Mouse (Mus musculus) embryonic facial prominence, embryonic 11.5 days (tissue): ENCODE data around the gene Wnt8b. TPM values are rescaled to one million over a fixed set of nuclear protein-coding genes. Genes with fewer than 3 reads are reported as not detected.
"Not testable (repeated sequence)": the region's sequence is repeated elsewhere in the genome, so short reads cannot be mapped to it uniquely, and the experiment has no call there.

Experiments
- ATAC-seq: fragments of 200-750 bp; cut with Nextera tagmentation; replicated peaks from 2 replicates; pipeline ENCODE4 v1.8.0; 2017; ENCODE audit warnings: low read depth; ENCODE audit not compliant: insufficient number of reproducible peaks, low FRiP score, low TSS enrichment
- DNase-seq: peaks from one replicate; pipeline ENCODE4 v3.0.0-alpha.2; 2015; ENCODE audit warnings: low spot score
- H3K27ac ChIP-seq: fragments of 300-500 bp; sonication (generic); replicated peaks from 2 replicates; pipeline ENCODE4 v1.5.1; 2014; ENCODE audit warnings: mild to moderate bottlenecking, low read depth, low read length, control low read depth
- H3K27me3 ChIP-seq: fragments of 300-500 bp; sonication (generic); 2 replicates; pipeline ENCODE4 v1.6.1; 2014; ENCODE audit warnings: mild to moderate bottlenecking, low read length, moderate library complexity, mixed read lengths; ENCODE audit not compliant: control insufficient read depth, insufficient read depth
- H3K36me3 ChIP-seq: fragments of 300-500 bp; sonication (generic); replicated peaks from 2 replicates; pipeline ENCODE4 v1.6.1; 2014; ENCODE audit warnings: low read depth, mild to moderate bottlenecking, low read length, moderate library complexity, mixed read lengths; ENCODE audit not compliant: control insufficient read depth, insufficient read depth
- H3K4me1 ChIP-seq: fragments of 300-500 bp; sonication (generic); 2 replicates; pipeline ENCODE4 v1.6.1; 2014; ENCODE audit warnings: low read length, mixed read lengths; ENCODE audit not compliant: control insufficient read depth, insufficient read depth
- H3K4me2 ChIP-seq: fragments of 300-500 bp; sonication (generic); 2 replicates; pipeline ENCODE4 v1.6.1; 2014; ENCODE audit warnings: low read depth, mild to moderate bottlenecking, control low read depth, low read length, moderate library complexity
- H3K4me3 ChIP-seq: fragments of 300-500 bp; sonication (generic); 2 replicates; pipeline ENCODE4 v1.5.1; 2014; ENCODE audit warnings: low read depth, low read length, control low read depth
- H3K9ac ChIP-seq: fragments of 300-500 bp; sonication (generic); replicated peaks from 2 replicates; pipeline ENCODE4 v1.6.1; 2014; ENCODE audit warnings: mild to moderate bottlenecking, control low read depth, low read length
- H3K9me3 ChIP-seq: fragments of 300-500 bp; sonication (generic); replicated peaks from 2 replicates; pipeline ENCODE4 v1.6.1; 2016; ENCODE audit warnings: mild to moderate bottlenecking, low read length, inconsistent platforms, mixed read lengths; ENCODE audit not compliant: control insufficient read depth
- WGBS: fragments of 180-500 bp; shearing (Covaris S2); extraction: QIAGEN DNeasy Blood & Tissue Kit; methylation state at CpG from one replicate; pipeline ENCODE4 v1.1.7; 2014; 5-methylcytosine and 5-hydroxymethylcytosine counted together
- polyA plus RNA-seq: library from polyadenylated mRNA; unstranded; fragments of >200 nt; fragmentation: Nextera tagmentation; extraction: Ambion mirVana; gene quantifications from 2 replicates; pipeline ENCODE4 v1.2.1, GENCODE M21; 2014

Gene Wnt8b
- polyA plus RNA-seq, 1 experiment from 2014 or later: 0.06 TPM

GRCm38 (mm10) chr19:44461500-44461899, 31.8 kb upstream of the Wnt8b start:
- Histone ChIP-seq H3K4me2 (no peak overlapping the region), H3K4me1 (no peaks in the 10 kb centered on the region), H3K27me3 (no peaks in the 10 kb centered on the region), H3K9ac (no peak overlapping the region), H3K27ac (no peak overlapping the region), H3K4me3 (no peak overlapping the region), H3K36me3 (no peaks in the 10 kb centered on the region), H3K9me3 (no peaks in the 10 kb centered on the region)
- 57% methylated on average over 4 of the region's 4 CpGs for WGBS
- DNase-seq (no peak), ATAC-seq (no peak)

DNA sequence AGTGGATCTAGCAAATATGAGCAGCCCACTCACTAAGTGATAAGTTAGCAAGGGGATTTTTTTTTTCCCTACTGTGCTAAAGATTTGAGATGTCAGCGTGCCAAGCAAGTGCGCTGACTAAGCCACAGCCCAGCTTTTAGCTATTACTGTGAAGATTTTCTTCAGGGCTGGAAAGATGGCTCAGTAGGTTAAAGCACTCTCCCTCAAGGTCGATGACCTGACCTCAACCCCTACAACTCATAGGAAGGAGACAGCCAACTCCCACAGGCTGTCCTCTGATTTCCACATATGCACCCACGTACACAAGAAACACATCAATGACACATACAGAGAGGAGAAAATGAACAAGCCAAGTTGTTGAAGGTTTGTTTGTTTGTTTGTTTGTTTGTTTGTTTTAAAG, 31.1 kb upstream of the Wnt8b start:
- 87% methylated on average over 4 of the region's 4 CpGs for whole genome bisulfite sequencing

GRCm38 (mm10) chr19:44465960-44466525, 27.2 kb upstream of the Wnt8b start:
- H3K4me2 ChIP-seq, H3K4me1 ChIP-seq, H3K9ac ChIP-seq, H3K36me3 ChIP-seq, H3K9me3 ChIP-seq, H3K4me3 ChIP-seq, H3K27me3 ChIP-seq, DNase-seq, H3K27ac ChIP-seq, ATAC-seq: not testable (repeated sequence)
- 66% methylated on average over 14 of the region's 14 CpGs for WGBS

More for the DNA sequence above, 31.1 kb upstream of the Wnt8b start:
- Histone ChIP-seq H3K4me1 (no peaks in the 10 kb centered on the region), H3K27me3 (no peaks in the 10 kb centered on the region), H3K9me3 (no peaks in the 10 kb centered on the region), H3K4me2 (no peak overlapping the region), H3K27ac (no peak overlapping the region), H3K4me3 (no peak overlapping the region), H3K36me3 (no peaks in the 10 kb centered on the region), H3K9ac (no peak overlapping the region)
- ATAC-seq (no peak), DNase-seq (no peak)

GRCm38 (mm10) chr19:44474158-44474557, 19.1 kb upstream of the Wnt8b start:
- Histone ChIP-seq H3K9ac (no peak overlapping the region), H3K4me2 (no peak overlapping the region), H3K4me1 (no peaks in the 10 kb centered on the region), H3K9me3 (no peaks in the 10 kb centered on the region), H3K36me3 (no peaks in the 10 kb centered on the region), H3K27ac (no peak overlapping the region), H3K4me3 (no peak overlapping the region), H3K27me3 (no peaks in the 10 kb centered on the region)
- 2% methylated on average over 10 of the region's 10 CpGs for WGBS
- ATAC-seq (no peak), DNase-seq (peak; percentile 83)

DNA sequence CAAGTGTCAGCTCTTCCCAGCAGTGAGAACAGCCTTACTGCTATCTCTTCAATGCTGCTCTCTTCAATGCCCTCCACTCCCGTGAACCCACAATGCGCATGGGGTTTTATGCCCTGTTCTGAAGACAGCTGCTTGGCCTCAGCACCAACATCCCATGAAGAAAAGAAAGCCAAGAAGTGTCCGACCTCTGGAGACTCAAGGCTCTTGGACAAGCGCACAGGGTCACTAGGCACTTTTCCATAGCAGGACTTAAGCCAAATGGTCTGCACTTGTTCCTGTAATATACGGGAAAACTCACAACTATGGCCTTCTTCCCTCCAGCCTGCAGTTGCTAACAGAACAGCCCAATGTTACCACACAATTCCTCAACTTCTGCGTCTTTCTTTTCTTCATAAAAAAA, 18.0 kb upstream of the Wnt8b start:
- no peaks in the 10 kb centered on the region for H3K4me1 ChIP-seq
- no peak overlapping the region for H3K27ac ChIP-seq
- no peaks in the 10 kb centered on the region for H3K36me3 ChIP-seq
- WGBS: 84% methylated on average over 6 of the region's 6 CpGs
- no peak for DNase-seq
- no peak overlapping the region for H3K9ac ChIP-seq
- ATAC-seq: no peak
- H3K4me2 ChIP-seq: no peak overlapping the region
- no peaks in the 10 kb centered on the region for H3K27me3 ChIP-seq
- H3K4me3 ChIP-seq: no peak overlapping the region
- no peaks in the 10 kb centered on the region for H3K9me3 ChIP-seq

DNA sequence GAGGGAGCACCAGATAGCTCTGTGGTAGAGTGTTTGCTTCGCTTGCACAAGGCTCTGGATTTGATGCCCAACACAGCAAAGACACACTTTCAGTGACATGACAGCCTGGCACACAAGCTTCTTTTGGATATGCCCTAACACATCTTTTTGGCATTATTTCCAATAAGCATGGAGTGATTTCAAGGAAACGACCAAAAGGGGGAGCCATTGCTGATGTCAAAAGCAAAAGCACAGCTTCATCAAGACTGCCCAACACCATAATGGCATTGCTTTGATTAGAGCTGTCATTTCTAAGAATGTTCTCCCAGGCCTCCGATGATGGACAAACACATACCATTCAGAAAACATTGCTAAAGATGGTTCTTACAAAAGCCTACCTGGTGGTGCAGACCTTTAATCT, 16.7 kb upstream of the Wnt8b start:
- no peaks in the 10 kb centered on the region for H3K27me3 ChIP-seq
- H3K4me1 ChIP-seq: no peaks in the 10 kb centered on the region
- no peak overlapping the region for H3K4me2 ChIP-seq
- H3K9ac ChIP-seq: no peak overlapping the region
- H3K4me3 ChIP-seq: no peak overlapping the region
- 54% methylated on average over 3 of the region's 3 CpGs for WGBS
- ATAC-seq (no peak), DNase-seq (no peak)
- no peaks in the 10 kb centered on the region for H3K36me3 ChIP-seq
- H3K9me3 ChIP-seq: no peaks in the 10 kb centered on the region
- no peak overlapping the region for H3K27ac ChIP-seq

DNA sequence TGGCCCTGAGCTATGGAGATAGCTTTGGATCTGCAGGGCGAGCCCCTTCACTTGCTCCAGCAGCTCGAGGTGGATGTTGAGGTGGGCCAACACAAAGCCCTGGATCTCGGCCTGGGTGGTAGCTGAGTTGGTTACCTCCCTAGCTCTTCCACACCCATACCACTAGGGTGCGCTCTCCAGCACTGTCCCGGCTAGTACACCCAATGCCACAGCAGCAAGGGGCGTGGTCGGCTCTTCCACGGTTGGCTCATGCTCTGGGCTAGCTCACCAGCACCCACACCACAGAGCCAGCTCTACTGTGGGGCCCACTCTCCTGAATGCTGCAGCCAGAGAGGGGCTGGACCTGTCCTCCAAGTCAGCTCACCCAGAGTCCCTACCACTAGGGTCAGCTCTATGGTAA, 6.0 kb upstream of the Wnt8b start:
- H3K36me3 ChIP-seq: no peaks in the 10 kb centered on the region

DNA sequence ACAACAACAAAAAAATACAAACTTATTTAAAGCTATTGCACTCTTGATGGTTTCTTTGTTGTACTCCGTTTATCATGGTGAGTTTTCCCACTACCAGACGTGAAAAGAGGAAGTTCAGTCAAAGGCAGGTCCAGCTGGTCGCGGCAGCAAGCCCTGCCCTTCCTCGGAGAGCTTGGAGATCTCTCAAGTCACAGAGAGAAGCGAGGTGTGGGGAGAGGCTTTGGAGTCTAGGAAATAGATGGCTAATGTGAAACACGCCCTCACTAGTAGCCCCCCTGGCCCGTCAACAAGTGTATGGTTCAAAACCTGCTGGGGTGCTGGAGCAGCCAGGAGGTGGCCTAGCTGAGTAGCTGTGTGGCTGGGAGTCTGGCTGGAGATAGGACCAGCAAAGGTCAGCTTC, 3.2 kb downstream of the Wnt8b start:
- Histone ChIP-seq H3K9me3 (no peaks in the 10 kb centered on the region), H3K36me3 (no peaks in the 10 kb centered on the region), H3K27me3 (peaks cover 5% of the 10 kb centered on the region; the same call in 1 of the 2 replicates), H3K4me3 (no peak overlapping the region), H3K9ac (no peak overlapping the region), H3K27ac (no peak overlapping the region), H3K4me1 (no peaks in the 10 kb centered on the region; the same call in 1 of the 2 replicates), H3K4me2 (no peak overlapping the region)
- ATAC-seq (no peak), DNase-seq (no peak)
- 52% methylated on average over 8 of the region's 8 CpGs for WGBS

More for the DNA sequence above, 6.0 kb upstream of the Wnt8b start:
- ATAC-seq (no peak), DNase-seq (peak; percentile 58)
- Histone ChIP-seq H3K4me2 (no peak overlapping the region), H3K9me3 (no peaks in the 10 kb centered on the region), H3K27me3 (no peaks in the 10 kb centered on the region), H3K9ac (no peak overlapping the region), H3K27ac (no peak overlapping the region), H3K4me3 (no peak overlapping the region), H3K4me1 (no peaks in the 10 kb centered on the region)
- 12% methylated on average over 8 of the region's 8 CpGs for WGBS
